Mouse (Mus musculus): ENCODE measurements around the gene Sla2. TPM values are rescaled to one million over a fixed set of nuclear protein-coding genes. Genes with fewer than 3 reads are reported as not detected.

Gene Sla2
- polyA plus RNA-seq, 1 experiment = 7.6 TPM

- TF ChIP-seq CTCF (IDR thresholded peaks at IDR 0.05; ENCODE audit: extremely low read depth, insufficient read depth, insufficient read length, insufficient replicate concordance) (no peak), POLR2A (IDR thresholded peaks at IDR 0.05; ENCODE audit: low read depth, low read length) (no peak)
- WGBS = 22% methylated on average over 10 of the region's 10 CpGs
- Histone ChIP-seq H3K4me3 (ENCODE audit: extremely low read depth, insufficient read depth, insufficient read length) (no peak overlapping the region), H3K27ac (ENCODE audit: insufficient read depth, low read length) (peak overlapping the region; percentile 27), H3K4me1 (ENCODE audit: control insufficient read depth, insufficient read depth, insufficient read length) (peaks cover 9% of the 10 kb centered on the region; the same call in 1 of the 2 replicates), H3K36me3 (ENCODE audit: control insufficient read depth, insufficient read depth, low read length) (no peaks in the 10 kb centered on the region), H3K27me3 (ENCODE audit: control insufficient read depth, insufficient read depth, low read length) (no peaks in the 10 kb centered on the region)
- DNase-seq (ENCODE audit: low read depth in 1 of 2, low spot score in 2 of 2) = peak in 1 of 2 experiments; percentile 41
These were observed 4.5 kb downstream of the Sla2 start for GRCm38 (mm10) chr2:156882431-156883001.

GRCm38 (mm10) chr2:156879541-156879940 is 7.5 kb downstream of the Sla2 start:
- TF ChIP-seq POLR2A (IDR thresholded peaks at IDR 0.05; ENCODE audit: low read depth, low read length) (no peak), CTCF (IDR thresholded peaks at IDR 0.05; ENCODE audit: extremely low read depth, insufficient read depth, insufficient read length, insufficient replicate concordance) (no peak)
- no peaks in the 10 kb centered on the region for H3K27me3 ChIP-seq (ENCODE audit: control insufficient read depth, insufficient read depth, low read length)
- H3K4me3 ChIP-seq (ENCODE audit: extremely low read depth, insufficient read depth, insufficient read length) = no peak overlapping the region
- WGBS = 87% methylated on average over 3 of the region's 3 CpGs
- DNase-seq (ENCODE audit: low read depth in 1 of 2, low spot score in 2 of 2) = no peak
- H3K4me1 ChIP-seq (ENCODE audit: control insufficient read depth, insufficient read depth, insufficient read length) = peaks cover 11% of the 10 kb centered on the region; the same call in 1 of the 2 replicates
- no peak overlapping the region for H3K27ac ChIP-seq (ENCODE audit: insufficient read depth, low read length)
- no peaks in the 10 kb centered on the region; the same call in 1 of the 2 replicates for H3K36me3 ChIP-seq (ENCODE audit: control insufficient read depth, insufficient read depth, low read length)

GRCm38 (mm10) chr2:156877726-156878125 is 9.3 kb downstream of the Sla2 start:
- H3K36me3 ChIP-seq (ENCODE audit: control insufficient read depth, insufficient read depth, low read length) = peaks cover 8% of the 10 kb centered on the region
- peak overlapping the region; percentile 77 for H3K27ac ChIP-seq (ENCODE audit: insufficient read depth, low read length)
- TF ChIP-seq CTCF (IDR thresholded peaks at IDR 0.05; ENCODE audit: extremely low read depth, insufficient read depth, insufficient read length, insufficient replicate concordance) (no peak), POLR2A (IDR thresholded peaks at IDR 0.05; ENCODE audit: low read depth, low read length) (no peak)
- DNase-seq (ENCODE audit: low read depth in 1 of 2, low spot score in 2 of 2) = peak; percentile 27 to 50
- no peaks in the 10 kb centered on the region for H3K27me3 ChIP-seq (ENCODE audit: control insufficient read depth, insufficient read depth, low read length)
- no peak overlapping the region for H3K4me3 ChIP-seq (ENCODE audit: extremely low read depth, insufficient read depth, insufficient read length)
- WGBS = 6% methylated on average over 9 of the region's 9 CpGs
- peaks cover 8% of the 10 kb centered on the region; the same call in 1 of the 2 replicates for H3K4me1 ChIP-seq (ENCODE audit: control insufficient read depth, insufficient read depth, insufficient read length)

- H3K27me3 ChIP-seq (ENCODE audit: control insufficient read depth, insufficient read depth, low read length) = no peaks in the 10 kb centered on the region
- no peak overlapping the region for H3K4me3 ChIP-seq (ENCODE audit: extremely low read depth, insufficient read depth, insufficient read length)
- peaks cover 14% of the 10 kb centered on the region for H3K36me3 ChIP-seq (ENCODE audit: control insufficient read depth, insufficient read depth, low read length)
- DNase-seq (ENCODE audit: low read depth in 1 of 2, low spot score in 2 of 2) = no peak
- 95% methylated on average over 4 of the region's 4 CpGs for WGBS
- peaks cover 8% of the 10 kb centered on the region; the same call in 1 of the 2 replicates for H3K4me1 ChIP-seq (ENCODE audit: control insufficient read depth, insufficient read depth, insufficient read length)
- TF ChIP-seq CTCF (IDR thresholded peaks at IDR 0.05; ENCODE audit: extremely low read depth, insufficient read depth, insufficient read length, insufficient replicate concordance) (no peak), POLR2A (IDR thresholded peaks at IDR 0.05; ENCODE audit: low read depth, low read length) (no peak)
- H3K27ac ChIP-seq (ENCODE audit: insufficient read depth, low read length) = no peak overlapping the region
These were observed 12.1 kb downstream of the Sla2 start for GRCm38 (mm10) chr2:156874760-156875510.

- TF ChIP-seq POLR2A (IDR thresholded peaks at IDR 0.05; ENCODE audit: low read depth, low read length) (no peak), CTCF (IDR thresholded peaks at IDR 0.05; ENCODE audit: extremely low read depth, insufficient read depth, insufficient read length, insufficient replicate concordance) (no peak)
- DNase-seq (ENCODE audit: low read depth in 1 of 2, low spot score in 2 of 2) = no peak
- peaks cover 8% of the 10 kb centered on the region; the same call in 1 of the 2 replicates for H3K4me1 ChIP-seq (ENCODE audit: control insufficient read depth, insufficient read depth, insufficient read length)
- 73% methylated on average over 8 of the region's 8 CpGs for WGBS
- H3K27ac ChIP-seq (ENCODE audit: insufficient read depth, low read length) = no peak overlapping the region
- H3K27me3 ChIP-seq (ENCODE audit: control insufficient read depth, insufficient read depth, low read length) = no peaks in the 10 kb centered on the region
- H3K36me3 ChIP-seq (ENCODE audit: control insufficient read depth, insufficient read depth, low read length) = peaks cover 14% of the 10 kb centered on the region
- H3K4me3 ChIP-seq (ENCODE audit: extremely low read depth, insufficient read depth, insufficient read length) = no peak overlapping the region
These were observed 12.8 kb downstream of the Sla2 start for GRCm38 (mm10) chr2:156874047-156874759.

- no peak overlapping the region for H3K4me3 ChIP-seq (ENCODE audit: extremely low read depth, insufficient read depth, insufficient read length)
- peaks cover 16% of the 10 kb centered on the region for H3K36me3 ChIP-seq (ENCODE audit: control insufficient read depth, insufficient read depth, low read length)
- no peak overlapping the region for H3K27ac ChIP-seq (ENCODE audit: insufficient read depth, low read length)
- H3K27me3 ChIP-seq (ENCODE audit: control insufficient read depth, insufficient read depth, low read length) = no peaks in the 10 kb centered on the region
- TF ChIP-seq POLR2A (IDR thresholded peaks at IDR 0.05; ENCODE audit: low read depth, low read length) (no peak), CTCF (IDR thresholded peaks at IDR 0.05; ENCODE audit: extremely low read depth, insufficient read depth, insufficient read length, insufficient replicate concordance) (peak; percentile 55; the same call in 1 of the 2 replicates)
- 34% methylated on average over 5 of the region's 5 CpGs for WGBS
- H3K4me1 ChIP-seq (ENCODE audit: control insufficient read depth, insufficient read depth, insufficient read length) = peaks cover 8% of the 10 kb centered on the region; the same call in 1 of the 2 replicates
- peak; percentile 44 to 52 for DNase-seq (ENCODE audit: low read depth in 1 of 2, low spot score in 2 of 2)
These were observed 13.4 kb downstream of the Sla2 start for GRCm38 (mm10) chr2:156873629-156874028.
